Mouse (Mus musculus) lung, postnatal 0 days (tissue): ENCODE data around the gene Npas2. TPM values are rescaled to one million over a fixed set of nuclear protein-coding genes. Genes with fewer than 3 reads are reported as not detected.
A peak's percentile ranks its signal among the peaks of the same experiment; 100 is the strongest.

Source experiments
- ATAC-seq: fragments of 200-750 bp; cut with Nextera tagmentation; 2 replicates; pipeline ENCODE4 v1.8.0; 2017; ENCODE audit warnings: moderate library complexity
- DNase-seq: peaks from one replicate; pipeline ENCODE4 v3.0.0-alpha.2; 2016; ENCODE audit warnings: low spot score
- H3K27ac ChIP-seq: fragments of 300-500 bp; sonication (generic); 2 replicates; pipeline ENCODE4 v1.5.1; 2014; ENCODE audit warnings: antibody characterized with exemption, mild to moderate bottlenecking, low read length, mixed read lengths
- H3K27me3 ChIP-seq: fragments of 300-500 bp; sonication (generic); replicated peaks from 2 replicates; pipeline ENCODE4 v1.6.1; 2014; ENCODE audit warnings: low read length, mixed read lengths; ENCODE audit not compliant: insufficient read depth
- H3K36me3 ChIP-seq: fragments of 300-500 bp; sonication (generic); 2 replicates; pipeline ENCODE4 v1.6.1; 2014; ENCODE audit warnings: low read length, mixed read lengths; ENCODE audit not compliant: insufficient read depth
- H3K4me1 ChIP-seq: fragments of 300-500 bp; sonication (generic); 2 replicates; pipeline ENCODE4 v1.6.1; 2014; ENCODE audit warnings: antibody characterized with exemption, low read depth, low read length, mixed read lengths; ENCODE audit not compliant: insufficient read depth
- H3K4me2 ChIP-seq: fragments of 300-500 bp; sonication (generic); replicated peaks from 2 replicates; pipeline ENCODE4 v1.6.1; 2014; ENCODE audit warnings: low read depth, mild to moderate bottlenecking, low read length, moderate library complexity, mixed read lengths
- H3K4me3 ChIP-seq: fragments of 300-500 bp; sonication (generic); 2 replicates; pipeline ENCODE4 v1.5.1; 2014; ENCODE audit warnings: low read depth, low read length
- H3K9ac ChIP-seq: fragments of 300-500 bp; sonication (generic); replicated peaks from 2 replicates; pipeline ENCODE4 v1.6.1; 2014; ENCODE audit warnings: low read depth, mild to moderate bottlenecking
- H3K9me3 ChIP-seq: fragments of 300-500 bp; sonication (generic); 2 replicates; pipeline ENCODE4 v1.6.1; 2016; ENCODE audit warnings: low read length, mixed read lengths
- CTCF ChIP-seq: IDR thresholded peaks from 2 replicates; pipeline ENCODE4 v1.5.1; 2016; ENCODE audit warnings: antibody characterized with exemption, mild to moderate bottlenecking
- EP300 ChIP-seq: IDR thresholded peaks from 2 replicates; pipeline ENCODE4 v1.6.1; 2016; ENCODE audit warnings: antibody characterized with exemption, mild to moderate bottlenecking, control low read depth
- WGBS: fragments of 180-500 bp; shearing (Covaris S2); extraction: QIAGEN DNeasy Blood & Tissue Kit; methylation state at CpG from one replicate; pipeline ENCODE4 v1.1.7; 2014; 5-methylcytosine and 5-hydroxymethylcytosine counted together
- polyA plus RNA-seq: library from polyadenylated mRNA; unstranded; fragments of >200 nt; fragmentation: Nextera tagmentation; extraction: Ambion mirVana; gene quantifications from 2 replicates; pipeline ENCODE4 v1.2.1, GENCODE M21; 2015

The Npas2 gene
- polyA plus RNA-seq, 1 experiment from 2014 or later: 2.2 TPM

DNA sequence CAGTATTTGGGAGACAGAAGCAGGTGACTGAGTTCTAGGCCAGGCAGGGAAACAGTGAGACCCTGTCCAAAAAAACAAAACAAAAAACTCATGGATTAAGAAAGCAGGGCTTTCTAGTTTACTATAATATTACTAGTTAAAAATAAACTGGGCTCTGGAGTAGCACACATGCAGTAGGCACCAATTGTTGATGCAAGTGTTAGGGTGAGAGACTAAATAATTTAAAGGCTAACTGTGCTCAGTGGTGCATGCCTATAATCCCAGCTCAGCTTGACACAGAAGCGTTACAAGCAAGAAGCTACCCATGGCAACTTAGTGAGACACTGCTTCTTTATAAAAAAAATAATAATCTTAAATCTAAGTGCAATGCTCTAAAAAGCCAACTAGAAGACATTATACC, 185.0 kb downstream of the Npas2 start:
- H3K9me3 ChIP-seq: no peaks in the 10 kb centered on the region
- ATAC-seq: no peak
- 78% methylated on average over 1 of the region's 1 CpGs for WGBS

DNA sequence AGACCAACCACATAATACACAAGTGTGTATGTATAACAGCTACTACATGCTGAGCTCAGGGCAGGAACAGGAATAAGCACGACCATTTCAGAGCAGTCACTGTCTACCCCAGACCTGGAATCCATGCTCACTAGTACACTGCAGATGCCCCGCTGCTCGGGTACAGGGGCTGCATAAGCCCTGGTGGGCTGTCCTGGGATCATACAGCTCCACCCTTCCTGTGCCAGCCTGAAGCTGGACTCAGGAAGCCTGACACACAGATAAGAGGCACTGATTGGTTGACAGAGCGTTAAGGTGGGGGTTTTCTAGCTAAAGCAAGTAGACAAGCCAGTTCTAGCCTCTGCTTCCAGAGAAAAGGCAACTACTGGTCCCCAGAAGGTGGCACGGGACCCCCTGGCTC, 185.5 kb downstream of the Npas2 start:
- Histone ChIP-seq H3K27ac (no peak overlapping the region), H3K9ac (no peak overlapping the region), H3K36me3 (peaks cover 8% of the 10 kb centered on the region; the same call in 1 of the 2 replicates), H3K4me3 (no peak overlapping the region), H3K4me1 (no peaks in the 10 kb centered on the region), H3K27me3 (no peaks in the 10 kb centered on the region), H3K9me3 (no peaks in the 10 kb centered on the region), H3K4me2 (no peak overlapping the region)
- 44% methylated on average over 5 of the region's 5 CpGs for WGBS
- peak; percentile 14; the same call in 1 of the 2 replicates for TF ChIP-seq CTCF
- TF ChIP-seq EP300: peak; percentile 62
- DNase-seq: no peak
- ATAC-seq: peak; percentile 85

More for the DNA sequence above, 185.0 kb downstream of the Npas2 start:
- no peak overlapping the region for H3K9ac ChIP-seq
- H3K4me1 ChIP-seq: no peaks in the 10 kb centered on the region
- H3K27ac ChIP-seq: no peak overlapping the region
- no peaks in the 10 kb centered on the region for H3K27me3 ChIP-seq
- H3K4me3 ChIP-seq: no peak overlapping the region
- H3K4me2 ChIP-seq: no peak overlapping the region
- TF ChIP-seq EP300: no peak
- TF ChIP-seq CTCF: no peak
- peaks cover 9% of the 10 kb centered on the region; the same call in 1 of the 2 replicates for H3K36me3 ChIP-seq
- no peak for DNase-seq

DNA sequence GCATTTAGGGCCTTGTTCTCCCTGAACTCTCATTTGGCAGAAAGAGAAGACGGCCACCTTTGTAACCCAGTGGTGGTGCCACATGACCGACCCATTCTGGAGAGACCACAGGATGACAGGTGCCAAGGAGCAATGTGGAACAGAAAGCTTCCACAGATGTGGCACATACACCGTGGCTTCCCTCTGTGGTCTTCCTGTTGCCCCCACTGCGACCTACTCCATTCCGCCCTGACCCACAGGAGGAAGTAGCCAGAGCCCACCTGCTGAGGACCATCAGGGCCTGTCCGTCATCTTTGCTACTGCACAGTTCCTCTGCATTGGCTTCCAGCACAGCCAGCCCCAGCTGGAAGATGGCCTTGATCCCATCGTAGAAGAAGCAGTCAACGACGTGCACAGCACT, 187.5 kb downstream of the Npas2 start:
- TF ChIP-seq EP300: no peak
- no peak for TF ChIP-seq CTCF
- Histone ChIP-seq H3K36me3 (peaks cover 13% of the 10 kb centered on the region; the same call in 1 of the 2 replicates), H3K4me3 (no peak overlapping the region), H3K27ac (no peak overlapping the region), H3K4me2 (no peak overlapping the region), H3K4me1 (no peaks in the 10 kb centered on the region), H3K9ac (no peak overlapping the region), H3K9me3 (no peaks in the 10 kb centered on the region), H3K27me3 (no peaks in the 10 kb centered on the region)
- WGBS: 91% methylated on average over 9 of the region's 9 CpGs
- DNase-seq (no peak), ATAC-seq (no peak)

DNA sequence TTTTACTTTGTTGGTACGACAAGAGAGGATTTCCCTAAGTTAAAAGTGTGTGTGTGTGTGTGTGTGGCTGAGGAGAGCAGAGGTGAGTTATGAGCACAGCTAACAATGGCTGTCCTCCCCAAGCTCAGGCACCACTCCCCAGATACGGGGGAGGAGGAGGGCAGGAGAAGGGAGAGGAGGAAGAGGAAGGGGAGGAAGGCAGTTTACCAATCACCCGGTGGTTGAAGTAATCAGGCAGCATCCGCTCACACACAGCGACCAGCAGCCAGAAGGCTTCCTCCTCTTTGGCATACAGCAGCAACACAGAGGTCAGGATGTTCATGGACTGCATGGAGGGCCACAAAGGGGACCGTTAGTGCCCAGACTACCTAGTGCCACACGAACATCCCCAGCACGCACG, 191.4 kb downstream of the Npas2 start:
- no peak overlapping the region for H3K4me3 ChIP-seq
- no peaks in the 10 kb centered on the region for H3K27me3 ChIP-seq
- H3K4me2 ChIP-seq: no peak overlapping the region
- TF ChIP-seq EP300 (no peak), CTCF (no peak)
- DNase-seq (no peak), ATAC-seq (no peak)
- WGBS: 71% methylated on average over 9 of the region's 9 CpGs
- H3K27ac ChIP-seq: no peak overlapping the region
- H3K9ac ChIP-seq: no peak overlapping the region
- H3K4me1 ChIP-seq: no peaks in the 10 kb centered on the region
- H3K9me3 ChIP-seq: no peaks in the 10 kb centered on the region
- H3K36me3 ChIP-seq: peaks cover 13% of the 10 kb centered on the region; the same call in 1 of the 2 replicates

DNA sequence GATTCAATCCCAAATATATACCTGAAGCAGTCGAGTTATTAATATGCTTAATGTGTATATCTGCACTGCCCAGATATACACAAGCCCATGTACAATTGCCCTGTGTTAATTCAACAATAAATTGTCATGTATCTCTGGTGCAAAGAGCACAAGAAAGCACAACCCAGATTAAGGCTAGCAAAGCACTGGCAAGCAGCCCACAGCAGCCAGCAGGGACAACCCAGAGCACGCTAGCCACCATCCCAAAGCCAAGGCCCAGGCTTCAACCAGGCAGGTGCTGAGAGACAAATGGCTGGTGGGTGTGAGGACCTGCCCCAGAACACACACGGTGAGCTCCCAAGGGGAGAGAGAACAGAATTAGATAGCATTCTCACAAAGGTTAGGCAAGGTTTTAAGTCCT, 192.9 kb downstream of the Npas2 start:
- 67% methylated on average over 3 of the region's 3 CpGs for WGBS
- no peak overlapping the region for H3K4me3 ChIP-seq
- H3K9ac ChIP-seq: no peak overlapping the region
- H3K4me2 ChIP-seq: no peak overlapping the region
- H3K4me1 ChIP-seq: no peaks in the 10 kb centered on the region
- DNase-seq: no peak
- TF ChIP-seq CTCF: no peak
- H3K9me3 ChIP-seq: no peaks in the 10 kb centered on the region
- ATAC-seq: no peak
- no peaks in the 10 kb centered on the region for H3K27me3 ChIP-seq
- H3K27ac ChIP-seq: no peak overlapping the region
- peaks cover 5% of the 10 kb centered on the region; the same call in 1 of the 2 replicates for H3K36me3 ChIP-seq

DNA sequence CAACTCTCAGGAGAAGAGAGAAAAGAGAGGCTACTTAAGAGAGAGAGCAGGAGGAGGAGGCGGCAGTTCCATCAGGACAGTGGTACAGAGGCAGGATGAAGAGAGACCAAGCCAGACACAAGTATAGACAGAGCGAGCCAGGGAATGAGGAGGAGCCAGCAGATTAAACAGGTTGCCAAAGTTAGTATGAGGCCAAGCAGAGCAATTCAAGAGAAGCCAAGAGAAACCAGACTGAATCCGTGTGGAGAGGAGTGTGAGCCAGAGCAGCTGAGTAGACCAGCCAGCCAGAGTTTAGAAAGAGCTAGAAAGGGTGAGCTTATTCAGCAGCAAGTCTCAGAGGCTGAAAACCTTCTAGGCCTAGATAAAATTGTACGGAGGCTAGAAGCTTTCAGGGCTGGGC, 194.0 kb downstream of the Npas2 start:
- no peak overlapping the region for H3K27ac ChIP-seq
- no peaks in the 10 kb centered on the region for H3K4me1 ChIP-seq
- ATAC-seq (no peak), DNase-seq (no peak)
- TF ChIP-seq CTCF (no peak), EP300 (no peak)
- H3K9ac ChIP-seq: no peak overlapping the region
- no peaks in the 10 kb centered on the region for H3K9me3 ChIP-seq
- no peak overlapping the region for H3K4me3 ChIP-seq
- peaks cover 5% of the 10 kb centered on the region; the same call in 1 of the 2 replicates for H3K36me3 ChIP-seq
- no peaks in the 10 kb centered on the region for H3K27me3 ChIP-seq
- WGBS: 78% methylated on average over 4 of the region's 4 CpGs
- H3K4me2 ChIP-seq: no peak overlapping the region

DNA sequence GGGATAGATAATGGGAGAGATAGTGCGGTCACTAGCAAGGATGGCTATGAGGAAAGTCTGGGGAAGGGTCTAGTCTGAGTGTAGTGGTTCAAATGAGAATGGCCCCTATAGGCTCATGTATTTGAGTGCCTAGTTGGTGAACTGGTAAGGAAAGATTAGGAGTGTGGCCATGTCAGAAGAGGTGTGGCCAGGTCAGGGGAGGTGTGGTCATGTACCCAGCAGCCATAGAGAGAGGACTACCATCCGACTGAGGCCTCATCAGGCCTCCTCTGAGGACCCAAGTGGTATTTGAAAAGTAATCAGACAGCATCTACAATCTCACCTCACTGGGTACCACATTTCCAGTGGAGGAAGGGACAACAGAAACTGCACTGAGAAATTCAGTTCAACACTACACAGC, 194.6 kb downstream of the Npas2 start:
- H3K36me3 ChIP-seq: peaks cover 5% of the 10 kb centered on the region; the same call in 1 of the 2 replicates
- H3K27me3 ChIP-seq: no peaks in the 10 kb centered on the region
- H3K9ac ChIP-seq: no peak overlapping the region
- no peak overlapping the region for H3K27ac ChIP-seq
- H3K4me1 ChIP-seq: no peaks in the 10 kb centered on the region
- 73% methylated on average over 2 of the region's 2 CpGs for WGBS
- no peaks in the 10 kb centered on the region for H3K9me3 ChIP-seq
- DNase-seq (no peak), ATAC-seq (no peak)
- no peak overlapping the region for H3K4me2 ChIP-seq
- no peak overlapping the region for H3K4me3 ChIP-seq
- TF ChIP-seq EP300 (no peak), CTCF (no peak)
